Mouse (Mus musculus) C2C12 (cell line): ENCODE data around the gene Cavin1.

ENCODE experiments used
- CEBPB ChIP-seq: IDR thresholded peaks from one replicate; pipeline ENCODE4 v1.6.1; 2011; ENCODE audit warnings: low read depth, mild to moderate bottlenecking, control low read depth, moderate library complexity
- CTCF ChIP-seq: IDR thresholded peaks from one replicate; pipeline ENCODE4 v1.5.1; 2011; ENCODE audit not compliant: control insufficient read depth, insufficient read depth, insufficient read length
- FOSL1 ChIP-seq: IDR thresholded peaks from one replicate; pipeline ENCODE4 v1.8.0; 2011; ENCODE audit warnings: mild to moderate bottlenecking, low read length; ENCODE audit not compliant: poor library complexity, insufficient read depth, severe bottlenecking
- MAX ChIP-seq: IDR thresholded peaks from one replicate; pipeline ENCODE4 v1.6.1; 2011; ENCODE audit warnings: mild to moderate bottlenecking, control low read depth
- MYOD1 ChIP-seq: IDR thresholded peaks from one replicate; pipeline ENCODE4 v1.6.1; 2011; ENCODE audit warnings: low read depth; ENCODE audit not compliant: control insufficient read depth, insufficient read length
- MYOG ChIP-seq: IDR thresholded peaks from one replicate; pipeline ENCODE4 v1.6.1; 2011; ENCODE audit not compliant: control insufficient read depth, insufficient read length; ENCODE audit errors: extremely low read depth

GRCm38 (mm10) chr11:100967881-100968420 is 2.7 kb downstream of the Cavin1 start:
- no peak for TF ChIP-seq CTCF
- no peak for TF ChIP-seq MAX
- no peak for TF ChIP-seq MYOG
- TF ChIP-seq FOSL1 = no peak
- TF ChIP-seq MYOD1 = no peak
- no peak for TF ChIP-seq CEBPB
